Mouse (Mus musculus): ENCODE results near the gene Uchl5. TPM values are rescaled to one million over a fixed set of nuclear protein-coding genes. Genes with fewer than 3 reads are reported as not detected.
A peak's percentile ranks its signal among the peaks of the same experiment; 100 is the strongest.

Gene Uchl5
- polyA plus RNA-seq (2011; ENCODE audit: insufficient read depth, insufficient read length, low read depth, missing spikeins): 140 and 141 TPM in 2 replicates

GRCm38 (mm10) chr1:143776446-143777411 is at the start of gene Uchl5, which contains the start of gene Trove2:
TSS of gene Uchl5 (plus strand) at chr1:143777272.
TSS of gene Trove2 (minus strand) at chr1:143777068.
- Histone ChIP-seq H3K9me3 (replicated peaks; ENCODE audit: control insufficient read depth, insufficient read depth, low read length, poor library complexity, severe bottlenecking) (no peaks in the 10 kb centered on the region), H3K4me3 (ENCODE audit: low read depth, low read length) (peak within 1 kb of the TSS; percentile 90), H3K27ac (ENCODE audit: insufficient read depth, low read length) (no peak within 1 kb of the TSS), H3K4me1 (ENCODE audit: control insufficient read depth, insufficient read depth, low read length) (peaks cover 2% of the 10 kb centered on the region), H3K36me3 (ENCODE audit: control insufficient read depth, insufficient read depth, low read length, poor library complexity, severe bottlenecking) (peaks cover 2% of the 10 kb centered on the region), H3K9ac (ENCODE audit: low read depth, poor library complexity, severe bottlenecking) (peak within 1 kb of the TSS; percentile 89), H3K27me3 (ENCODE audit: control insufficient read depth, insufficient read depth, low read length, poor library complexity, severe bottlenecking) (no peaks in the 10 kb centered on the region)
- TF ChIP-seq POLR2A (IDR thresholded peaks at IDR 0.05; ENCODE audit: insufficient read depth, low read length): peak; percentile 84
- peak; percentile 73 for TF ChIP-seq CTCF (IDR thresholded peaks at IDR 0.05; ENCODE audit: low read depth, low read length)
- TF ChIP-seq EP300 (IDR thresholded peaks at IDR 0.05; ENCODE audit: insufficient read depth, low read depth, low read length): peak; percentile 17; the same call in 1 of the 2 replicates

GRCm38 (mm10) chr1:143727701-143728445 is 49.2 kb upstream of the Uchl5 start:
- no peak overlapping the region for H3K4me3 ChIP-seq (ENCODE audit: low read depth, low read length)
- H3K27ac ChIP-seq (ENCODE audit: insufficient read depth, low read length): no peak overlapping the region
- H3K9me3 ChIP-seq (replicated peaks; ENCODE audit: control insufficient read depth, insufficient read depth, low read length, poor library complexity, severe bottlenecking): no peaks in the 10 kb centered on the region
- no peaks in the 10 kb centered on the region for H3K27me3 ChIP-seq (ENCODE audit: control insufficient read depth, insufficient read depth, low read length, poor library complexity, severe bottlenecking)
- TF ChIP-seq POLR2A (IDR thresholded peaks at IDR 0.05; ENCODE audit: insufficient read depth, low read length) (no peak), CTCF (IDR thresholded peaks at IDR 0.05; ENCODE audit: low read depth, low read length) (no peak)
- no peaks in the 10 kb centered on the region for H3K36me3 ChIP-seq (ENCODE audit: control insufficient read depth, insufficient read depth, low read length, poor library complexity, severe bottlenecking)
- H3K4me1 ChIP-seq (ENCODE audit: control insufficient read depth, insufficient read depth, low read length): no peaks in the 10 kb centered on the region
- no peak overlapping the region for H3K9ac ChIP-seq (ENCODE audit: low read depth, poor library complexity, severe bottlenecking)

- TF ChIP-seq CTCF (IDR thresholded peaks at IDR 0.05; ENCODE audit: low read depth, low read length) (peak; percentile 54), POLR2A (IDR thresholded peaks at IDR 0.05; ENCODE audit: insufficient read depth, low read length) (no peak)
- Histone ChIP-seq H3K4me3 (ENCODE audit: low read depth, low read length) (no peak overlapping the region), H3K27ac (ENCODE audit: insufficient read depth, low read length) (0 out of 2 replicates have a peak overlapping the region, but pooled peaks have one; percentile 40), H3K4me1 (ENCODE audit: control insufficient read depth, insufficient read depth, low read length) (peaks cover 1% of the 10 kb centered on the region), H3K27me3 (ENCODE audit: control insufficient read depth, insufficient read depth, low read length, poor library complexity, severe bottlenecking) (no peaks in the 10 kb centered on the region), H3K36me3 (ENCODE audit: control insufficient read depth, insufficient read depth, low read length, poor library complexity, severe bottlenecking) (no peaks in the 10 kb centered on the region), H3K9me3 (replicated peaks; ENCODE audit: control insufficient read depth, insufficient read depth, low read length, poor library complexity, severe bottlenecking) (no peaks in the 10 kb centered on the region), H3K9ac (ENCODE audit: low read depth, poor library complexity, severe bottlenecking) (no peak overlapping the region)
These were observed 46.2 kb upstream of the Uchl5 start for GRCm38 (mm10) chr1:143730899-143731298.

GRCm38 (mm10) chr1:143731691-143732090 is 45.4 kb upstream of the Uchl5 start:
- Histone ChIP-seq H3K4me1 (ENCODE audit: control insufficient read depth, insufficient read depth, low read length) (peaks cover 1% of the 10 kb centered on the region), H3K9me3 (replicated peaks; ENCODE audit: control insufficient read depth, insufficient read depth, low read length, poor library complexity, severe bottlenecking) (no peaks in the 10 kb centered on the region), H3K9ac (ENCODE audit: low read depth, poor library complexity, severe bottlenecking) (no peak overlapping the region), H3K27ac (ENCODE audit: insufficient read depth, low read length) (peak overlapping the region; percentile 97), H3K27me3 (ENCODE audit: control insufficient read depth, insufficient read depth, low read length, poor library complexity, severe bottlenecking) (no peaks in the 10 kb centered on the region), H3K36me3 (ENCODE audit: control insufficient read depth, insufficient read depth, low read length, poor library complexity, severe bottlenecking) (no peaks in the 10 kb centered on the region), H3K4me3 (ENCODE audit: low read depth, low read length) (no peak overlapping the region)
- TF ChIP-seq CTCF (IDR thresholded peaks at IDR 0.05; ENCODE audit: low read depth, low read length): no peak
- peak; percentile 87 for TF ChIP-seq EP300 (IDR thresholded peaks at IDR 0.05; ENCODE audit: insufficient read depth, low read depth, low read length)

- Histone ChIP-seq H3K9me3 (replicated peaks; ENCODE audit: control insufficient read depth, insufficient read depth, low read length, poor library complexity, severe bottlenecking) (no peaks in the 10 kb centered on the region), H3K4me3 (ENCODE audit: low read depth, low read length) (no peak overlapping the region), H3K9ac (ENCODE audit: low read depth, poor library complexity, severe bottlenecking) (no peak overlapping the region), H3K27ac (ENCODE audit: insufficient read depth, low read length) (peak overlapping the region; percentile 65), H3K4me1 (ENCODE audit: control insufficient read depth, insufficient read depth, low read length) (peaks cover 1% of the 10 kb centered on the region), H3K36me3 (ENCODE audit: control insufficient read depth, insufficient read depth, low read length, poor library complexity, severe bottlenecking) (no peaks in the 10 kb centered on the region), H3K27me3 (ENCODE audit: control insufficient read depth, insufficient read depth, low read length, poor library complexity, severe bottlenecking) (no peaks in the 10 kb centered on the region)
- TF ChIP-seq POLR2A (IDR thresholded peaks at IDR 0.05; ENCODE audit: insufficient read depth, low read length): no peak
- peak; percentile 58; the same call in 1 of the 2 replicates for TF ChIP-seq EP300 (IDR thresholded peaks at IDR 0.05; ENCODE audit: insufficient read depth, low read depth, low read length)
- TF ChIP-seq CTCF (IDR thresholded peaks at IDR 0.05; ENCODE audit: low read depth, low read length): no peak
These were observed 43.1 kb upstream of the Uchl5 start for GRCm38 (mm10) chr1:143733914-143734410.

Measured in ES-Bruce4 (cell line).